Mouse (Mus musculus): ENCODE measurements at regions not wholly inside any gene's neighbourhood (a gene's known extent, or its start where the extent isn't known, plus 50 kb on each side); places are given as distances from the start of the nearest gene placed in this dataset.

- DNase-seq (ENCODE audit: low read depth): peak; percentile 15
These were observed 57.3 kb downstream of the Edn1 start for GRCm38 (mm10) chr13:42358588-42358987.

- DNase-seq (ENCODE audit: low read depth): no peak
These were observed 66.6 kb downstream of the Edn1 start for GRCm38 (mm10) chr13:42367655-42368554.

GRCm38 (mm10) chr13:42369826-42370225 lies 68.5 kb downstream of the Edn1 start:
- DNase-seq (ENCODE audit: low read depth): no peak

GRCm38 (mm10) chr13:42372201-42372600 lies 70.9 kb downstream of the Edn1 start:
- DNase-seq (ENCODE audit: low read depth): no peak

- DNase-seq (ENCODE audit: low read depth): no peak
These were observed 72.9 kb downstream of the Edn1 start for GRCm38 (mm10) chr13:42374181-42374596.

- DNase-seq (ENCODE audit: low read depth): no peak
These were observed 78.4 kb downstream of the Edn1 start for GRCm38 (mm10) chr13:42379675-42380074.

- no peak for DNase-seq (ENCODE audit: low read depth)
These were observed 81.8 kb downstream of the Edn1 start for GRCm38 (mm10) chr13:42383099-42383498.

GRCm38 (mm10) chr13:42390389-42390788 lies 89.1 kb downstream of the Edn1 start:
- DNase-seq (ENCODE audit: low read depth): no peak

GRCm38 (mm10) chr13:42391330-42392005 lies 90.2 kb downstream of the Edn1 start:
- no peak for DNase-seq (ENCODE audit: low read depth)

GRCm38 (mm10) chr13:42392701-42393100 lies 91.4 kb downstream of the Edn1 start:
- DNase-seq (ENCODE audit: low read depth): no peak

GRCm38 (mm10) chr13:42394572-42394971 lies 93.3 kb downstream of the Edn1 start:
- no peak for DNase-seq (ENCODE audit: low read depth)

- no peak for DNase-seq (ENCODE audit: low read depth)
These were observed 100.2 kb downstream of the Edn1 start for GRCm38 (mm10) chr13:42401513-42401912.

GRCm38 (mm10) chr13:42403231-42404020 lies 102.2 kb downstream of the Edn1 start:
- peak; percentile 79 for DNase-seq (ENCODE audit: low read depth)

- no peak for DNase-seq (ENCODE audit: low read depth)
These were observed 111.5 kb downstream of the Edn1 start for GRCm38 (mm10) chr13:42412652-42413282.

GRCm38 (mm10) chr13:42446921-42447320 lies 145.6 kb downstream of the Edn1 start:
- no peak for DNase-seq (ENCODE audit: low read depth)

GRCm38 (mm10) chr13:42453665-42454064 lies 152.4 kb downstream of the Edn1 start:
- DNase-seq (ENCODE audit: low read depth): no peak

- no peak for DNase-seq (ENCODE audit: low read depth)
These were observed 158.6 kb downstream of the Edn1 start for GRCm38 (mm10) chr13:42459892-42460291.

- DNase-seq (ENCODE audit: low read depth): no peak
These were observed 177.5 kb downstream of the Edn1 start for GRCm38 (mm10) chr13:42478825-42479224.

GRCm38 (mm10) chr13:42490956-42491680 lies 189.3 kb upstream of the Phactr1 start:
- DNase-seq (ENCODE audit: low read depth): peak; percentile 78

GRCm38 (mm10) chr13:42494371-42494770 lies 186.1 kb upstream of the Phactr1 start:
- no peak for DNase-seq (ENCODE audit: low read depth)

- peak; percentile 5 for DNase-seq (ENCODE audit: low read depth)
These were observed 182.1 kb upstream of the Phactr1 start for GRCm38 (mm10) chr13:42498351-42498750.
